Mouse (Mus musculus) liver, embryonic 14.5 days (tissue): Measurements from ENCODE around the gene Rlf.

Source experiments
- CTCF ChIP-seq: IDR thresholded peaks from 2 replicates; pipeline ENCODE4 v1.5.1; 2016; ENCODE audit warnings: antibody characterized with exemption, low read depth, control low read depth
- EP300 ChIP-seq: IDR thresholded peaks from 2 replicates; pipeline ENCODE4 v1.6.1; 2016; ENCODE audit warnings: antibody characterized with exemption, low read depth

DNA sequence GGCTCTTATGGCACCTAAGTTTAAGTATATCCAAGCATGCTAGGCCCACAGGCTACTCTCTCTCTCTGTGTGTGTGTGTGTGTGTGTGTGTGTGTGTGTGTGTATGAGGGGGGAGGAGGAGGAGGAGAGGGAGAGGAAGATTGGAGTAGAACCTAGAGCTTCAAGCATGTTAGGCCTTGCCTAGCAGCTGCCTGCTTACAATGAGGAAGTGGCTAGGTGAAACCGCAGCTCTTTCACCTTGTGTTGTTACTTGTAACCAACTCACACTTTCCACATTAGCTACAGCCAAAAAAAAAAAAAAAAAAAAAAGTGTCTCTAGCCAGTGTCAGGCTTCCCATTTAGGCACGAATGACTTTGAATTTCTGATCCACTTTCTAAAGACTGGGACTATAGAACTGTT lies 18.7 kb downstream of the Rlf start:
- TF ChIP-seq CTCF = no peak
- TF ChIP-seq EP300 = no peak
